Mouse (Mus musculus): ENCODE results near the gene Prrx1.

The Prrx1 gene

DNA sequence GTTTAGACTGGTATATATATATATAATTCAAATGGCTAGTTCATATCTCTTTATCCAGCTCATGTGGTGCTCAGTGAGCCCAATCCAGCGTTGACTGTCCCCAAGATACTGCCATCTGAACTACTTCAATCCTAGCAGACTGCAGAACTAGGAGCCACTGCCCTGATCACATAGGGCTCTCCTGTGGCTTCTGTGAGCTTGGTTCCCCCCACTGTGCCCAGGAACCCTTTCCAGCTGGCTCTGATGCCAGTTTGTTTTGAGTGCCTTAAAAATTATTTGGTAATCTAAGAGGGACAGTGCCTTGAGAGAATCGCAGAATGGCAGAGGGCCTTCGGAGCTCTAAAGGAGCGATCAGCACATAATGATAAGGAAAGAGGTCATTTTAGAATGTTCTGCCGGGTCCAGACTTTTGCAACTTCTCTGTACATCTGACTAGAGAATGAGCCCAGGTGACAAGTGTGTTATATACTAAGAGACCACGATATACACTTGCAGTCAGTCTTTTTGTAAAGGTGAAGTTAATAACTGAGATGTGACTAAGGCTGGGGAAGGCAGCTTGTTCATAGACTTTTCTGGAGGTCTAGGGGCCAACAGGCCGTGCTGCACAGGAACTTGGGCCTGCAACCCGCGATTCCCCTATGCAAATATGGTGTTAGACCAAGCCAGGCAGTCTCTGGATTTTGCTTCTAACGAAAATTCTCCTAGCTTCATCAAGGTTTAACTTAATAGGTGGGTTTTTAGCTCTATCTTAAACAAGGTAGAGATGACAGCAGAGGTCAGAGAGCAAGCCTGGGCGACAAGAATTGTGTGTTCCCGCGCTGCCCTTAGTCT lies 2.3 kb downstream of the Prrx1 start:
- DNase-seq: no peak

DNA sequence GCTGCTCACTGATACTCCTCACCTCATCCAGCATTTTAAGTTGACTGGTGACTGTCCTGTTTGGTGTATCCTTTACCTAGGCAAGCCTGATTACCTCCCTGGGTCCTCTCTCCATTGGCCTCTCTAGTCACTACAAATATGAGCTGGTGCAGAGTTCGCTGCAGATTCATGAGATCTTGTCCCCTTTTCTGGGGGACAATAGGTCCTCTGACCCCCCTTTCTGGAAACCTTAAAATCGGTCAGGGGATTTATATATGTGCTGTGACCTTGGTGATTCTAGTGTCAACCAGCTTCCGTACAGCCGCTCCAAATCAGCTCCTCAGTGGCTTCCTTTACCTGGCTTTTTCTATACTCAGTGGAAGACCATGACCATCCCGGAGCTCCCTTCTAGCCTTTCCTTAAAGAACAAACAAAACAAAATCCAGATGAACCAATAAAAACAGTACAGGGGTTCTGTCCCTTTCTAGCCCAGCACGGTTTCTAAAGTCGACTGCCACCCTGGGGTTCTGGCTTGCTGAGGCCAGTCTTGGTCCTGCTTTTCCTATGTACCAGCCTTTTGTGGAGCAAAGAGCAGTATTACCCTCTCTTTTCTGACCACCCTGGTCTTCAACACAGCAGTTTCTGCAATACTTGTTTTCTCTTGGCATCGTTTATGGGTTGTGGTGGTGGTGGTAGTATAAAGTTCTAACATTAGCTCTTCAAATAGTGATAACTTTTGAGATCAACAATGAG lies 3.3 kb downstream of the Prrx1 start:
- DNase-seq: no peak

DNA sequence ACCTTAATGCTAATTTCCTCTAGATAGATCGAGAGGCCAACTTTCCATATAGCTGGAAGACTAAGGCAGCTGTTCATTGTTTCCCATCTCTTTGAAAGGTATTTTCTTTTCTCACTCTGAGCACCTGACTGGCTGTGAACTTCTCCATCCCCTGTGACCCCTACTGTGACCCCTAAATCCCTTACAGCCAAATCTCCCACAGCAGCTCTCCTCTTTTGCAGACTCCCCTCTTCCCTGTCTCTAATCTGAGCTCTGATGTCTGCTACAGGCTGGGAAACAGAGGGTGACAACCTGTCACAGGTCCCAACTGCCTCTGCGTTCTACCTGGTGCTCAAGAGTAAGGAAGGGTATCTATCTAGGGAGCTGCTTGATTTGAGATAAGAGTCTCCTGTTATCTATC lies 4.0 kb downstream of the Prrx1 start:
- DNase-seq: no peak

DNA sequence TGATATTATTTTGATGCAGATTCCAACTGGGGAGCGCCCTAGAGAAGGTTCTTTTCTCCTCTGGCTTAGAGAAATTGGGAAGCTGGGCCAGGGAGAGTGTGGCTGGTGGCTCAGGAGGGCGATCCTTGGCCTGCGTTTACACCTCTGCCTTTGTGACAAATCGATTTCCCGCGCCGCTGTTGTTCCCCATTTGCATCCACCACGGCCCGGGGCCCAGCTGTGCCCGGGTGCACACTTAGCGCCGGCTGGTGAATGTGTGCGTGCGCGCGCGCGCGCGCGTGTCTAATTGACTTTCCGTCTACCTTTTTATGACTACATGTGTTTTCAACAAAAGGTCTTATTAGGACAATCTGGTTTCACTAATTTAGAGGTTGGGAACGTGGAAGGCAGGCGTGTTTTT lies 4.9 kb downstream of the Prrx1 start:
- no peak for DNase-seq

DNA sequence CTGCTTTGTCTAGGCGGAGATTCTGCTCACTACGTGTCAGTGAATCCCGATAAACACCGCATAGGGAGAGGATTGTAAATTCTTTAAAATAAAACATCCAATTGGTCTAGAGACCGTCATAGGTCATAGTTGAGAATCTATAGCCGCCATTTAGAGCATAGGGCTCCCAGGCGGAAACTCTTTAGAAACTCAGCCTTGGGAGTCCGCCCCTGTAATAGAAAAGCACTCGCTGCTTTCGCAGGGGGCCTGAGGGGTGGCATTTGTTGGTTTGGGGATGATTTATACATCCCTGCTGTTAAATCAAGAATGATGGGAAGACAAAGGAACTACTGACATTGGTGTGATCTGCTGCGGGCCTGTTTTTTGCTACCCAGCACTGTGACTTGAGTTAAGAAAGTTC lies 5.8 kb downstream of the Prrx1 start:
- DNase-seq: no peak

DNA sequence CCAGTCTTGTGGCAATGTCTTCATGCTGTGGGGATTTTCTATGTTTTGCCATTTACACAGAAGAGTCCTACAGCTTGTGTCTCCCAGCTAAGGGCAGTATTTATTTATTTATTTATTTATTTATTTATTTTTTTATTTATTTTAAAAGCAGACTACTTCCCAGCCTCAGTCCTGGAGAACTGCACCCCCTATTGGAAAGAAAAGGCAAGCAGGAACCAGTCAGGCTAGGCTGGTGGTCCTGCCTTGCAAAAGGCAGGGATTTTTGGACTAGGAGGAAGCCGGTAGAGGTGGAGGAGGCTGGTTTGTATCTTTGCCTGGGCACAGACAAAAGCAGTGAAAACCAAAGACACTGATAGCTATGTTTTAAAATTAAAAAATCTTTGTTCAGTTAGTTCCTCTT lies 7.6 kb downstream of the Prrx1 start:
- DNase-seq: no peak

DNA sequence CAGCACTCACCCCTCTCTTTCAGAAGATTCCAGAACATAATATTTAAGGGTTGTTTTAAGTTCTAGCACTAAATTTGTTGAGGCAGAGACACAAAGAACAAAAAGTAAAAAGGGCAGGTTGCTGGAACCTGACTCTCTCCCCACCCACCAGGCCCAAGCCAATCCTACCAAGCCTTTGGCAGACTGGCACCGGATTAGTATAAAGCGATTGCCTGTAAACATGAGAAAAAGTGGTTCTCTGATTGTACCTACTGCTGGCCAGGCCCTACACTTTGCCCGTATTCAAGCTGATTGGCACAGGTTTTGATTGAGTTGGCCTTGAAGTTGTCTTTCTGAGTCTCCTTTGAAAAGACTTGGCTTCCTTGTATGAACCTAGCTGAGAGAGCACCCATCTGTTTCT lies 8.7 kb downstream of the Prrx1 start:
- DNase-seq: no peak

DNA sequence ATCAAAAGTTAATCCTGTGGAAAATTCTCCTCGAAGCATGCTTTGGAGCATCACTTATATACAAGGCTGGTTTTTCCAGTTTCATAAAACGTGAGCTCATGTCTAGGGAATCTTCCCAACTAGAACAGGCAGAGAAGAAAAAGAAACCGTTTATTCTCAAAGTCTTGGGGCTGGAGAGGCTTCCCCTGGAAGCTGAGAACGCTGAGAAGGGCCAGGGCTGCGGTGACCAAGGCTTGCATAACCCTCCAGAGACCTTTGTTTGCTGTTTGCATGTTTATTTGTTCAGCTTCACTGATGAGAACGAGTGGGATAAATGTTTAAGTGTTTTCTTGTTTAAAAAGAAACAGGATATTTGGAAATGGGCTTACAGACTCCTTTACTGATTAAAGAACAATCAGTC lies 11.2 kb downstream of the Prrx1 start:
- DNase-seq: no peak

DNA sequence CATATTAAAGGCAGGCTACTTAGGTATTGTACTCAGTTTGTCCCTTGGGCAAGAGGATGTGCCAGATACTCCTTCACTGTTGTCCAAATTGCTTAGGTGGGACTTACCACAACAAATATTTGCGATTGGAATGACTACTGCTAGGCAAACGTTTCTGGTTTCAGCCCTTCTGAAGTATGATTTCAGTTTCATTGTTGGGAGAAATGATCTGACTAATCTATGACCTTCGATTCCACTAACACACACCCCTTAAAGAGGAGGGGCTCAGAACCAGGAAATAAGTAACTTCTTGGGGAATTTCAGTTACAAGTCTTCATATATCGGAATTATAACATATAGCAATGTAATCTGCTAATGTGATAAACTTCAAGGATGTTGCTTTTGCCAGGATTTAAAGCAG lies 20.4 kb downstream of the Prrx1 start:
- DNase-seq: no peak

DNA sequence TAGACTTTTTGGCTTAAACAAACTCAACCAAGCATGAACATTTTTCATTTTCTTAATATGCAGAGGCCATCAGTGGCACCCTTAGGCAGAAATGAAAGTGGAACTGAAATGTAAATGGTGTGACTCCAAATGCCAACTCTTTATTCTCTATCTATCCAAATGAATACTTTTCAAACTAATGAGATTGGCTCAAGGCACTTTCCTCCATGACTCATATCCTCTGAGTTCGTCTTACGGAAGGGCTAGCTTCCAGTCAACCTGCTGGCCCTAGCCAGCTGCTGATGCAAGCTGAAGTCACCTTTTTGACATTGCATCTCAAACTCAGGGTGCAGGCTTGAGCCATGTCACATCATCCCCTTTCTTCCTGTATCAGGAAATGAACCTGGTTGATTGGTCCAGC lies 21.6 kb downstream of the Prrx1 start:
- DNase-seq: no peak

DNA sequence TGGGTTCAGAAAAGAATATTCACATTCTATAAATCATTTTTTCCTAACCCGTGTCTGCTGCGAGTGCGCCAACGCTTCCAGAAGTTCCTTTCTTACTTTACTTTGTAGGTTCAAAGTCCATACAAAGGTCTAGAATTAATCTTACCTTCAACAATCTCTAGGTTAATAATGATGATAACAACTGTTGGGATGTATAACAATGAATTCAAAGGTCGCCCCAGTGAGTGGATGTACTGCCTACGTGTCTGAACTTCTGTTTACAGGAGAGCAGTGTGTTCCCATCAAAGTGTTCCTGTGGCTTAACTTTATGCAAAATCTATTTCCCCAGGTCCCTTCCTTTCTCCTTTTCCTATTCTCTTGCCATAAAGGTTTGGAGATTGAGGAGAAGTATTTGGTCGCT lies 24.4 kb downstream of the Prrx1 start:
- no peak for DNase-seq

DNA sequence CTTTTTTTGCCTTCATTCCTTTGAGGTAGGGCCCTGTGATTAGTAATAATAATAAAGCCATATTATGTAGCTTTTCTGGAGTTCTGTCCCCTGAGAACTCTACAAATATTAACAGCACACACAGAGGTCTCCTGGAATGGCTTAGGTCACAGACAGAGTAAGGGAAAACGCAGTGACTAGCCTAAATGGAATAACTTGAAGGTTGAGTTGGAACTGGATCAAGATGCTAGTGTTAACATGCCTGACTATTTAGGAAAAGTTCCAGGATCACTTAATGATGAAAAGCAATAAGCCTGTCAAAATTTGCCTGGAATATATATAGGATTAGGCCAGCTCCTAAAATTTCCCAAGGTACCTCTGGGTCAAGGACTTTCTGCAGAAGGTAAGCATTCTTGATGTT lies 28.0 kb downstream of the Prrx1 start:
- DNase-seq: no peak

DNA sequence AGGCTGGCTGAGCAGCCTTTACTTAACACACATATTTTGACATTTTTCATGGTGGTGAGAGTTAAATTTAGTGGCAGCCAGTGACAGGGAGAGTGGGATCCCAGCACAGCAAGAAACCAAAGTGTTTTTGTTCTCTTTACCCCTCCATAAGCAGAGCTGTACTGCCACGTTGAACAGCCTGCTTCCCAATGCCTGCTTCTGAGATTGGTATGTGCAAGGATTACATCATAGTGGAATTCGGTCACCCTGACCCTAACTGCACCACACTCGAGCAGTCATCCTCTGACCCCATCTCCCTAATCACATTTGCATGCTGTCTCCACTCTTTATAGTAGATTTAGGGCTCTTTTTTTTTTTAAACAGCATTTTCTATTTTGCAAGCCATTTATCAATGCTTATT lies 28.4 kb downstream of the Prrx1 start:
- DNase-seq: no peak

DNA sequence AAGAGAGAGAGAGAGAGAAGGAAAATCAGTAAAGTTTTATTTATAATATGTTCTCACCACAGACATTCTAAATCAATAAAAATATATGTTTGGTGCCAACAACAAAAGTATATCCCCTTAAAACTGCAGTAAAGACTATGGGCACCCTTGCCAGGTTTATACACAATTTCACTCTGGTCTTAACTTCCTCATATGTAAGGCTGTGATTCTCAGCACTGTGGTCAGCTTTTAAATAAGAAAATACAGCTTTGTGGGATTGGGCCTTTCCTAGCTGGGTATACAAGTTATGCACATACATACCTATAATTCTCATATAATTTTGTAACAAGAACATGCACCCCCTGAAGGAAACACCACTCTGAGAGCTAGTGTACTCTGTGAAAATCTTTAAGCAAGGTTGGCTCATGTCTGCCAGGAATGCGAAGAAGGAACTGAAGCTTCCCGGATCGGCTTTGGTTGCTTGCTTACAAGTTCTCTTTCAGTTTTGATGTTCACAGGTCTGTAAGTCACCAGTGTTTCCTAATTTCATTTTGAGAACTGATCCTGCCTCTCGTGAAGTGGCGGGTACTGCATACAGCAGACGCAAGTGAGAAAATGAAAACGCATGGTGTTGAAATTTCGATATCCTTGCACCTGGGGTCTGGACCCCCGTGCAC lies 29.4 kb downstream of the Prrx1 start:
- DNase-seq: no peak

DNA sequence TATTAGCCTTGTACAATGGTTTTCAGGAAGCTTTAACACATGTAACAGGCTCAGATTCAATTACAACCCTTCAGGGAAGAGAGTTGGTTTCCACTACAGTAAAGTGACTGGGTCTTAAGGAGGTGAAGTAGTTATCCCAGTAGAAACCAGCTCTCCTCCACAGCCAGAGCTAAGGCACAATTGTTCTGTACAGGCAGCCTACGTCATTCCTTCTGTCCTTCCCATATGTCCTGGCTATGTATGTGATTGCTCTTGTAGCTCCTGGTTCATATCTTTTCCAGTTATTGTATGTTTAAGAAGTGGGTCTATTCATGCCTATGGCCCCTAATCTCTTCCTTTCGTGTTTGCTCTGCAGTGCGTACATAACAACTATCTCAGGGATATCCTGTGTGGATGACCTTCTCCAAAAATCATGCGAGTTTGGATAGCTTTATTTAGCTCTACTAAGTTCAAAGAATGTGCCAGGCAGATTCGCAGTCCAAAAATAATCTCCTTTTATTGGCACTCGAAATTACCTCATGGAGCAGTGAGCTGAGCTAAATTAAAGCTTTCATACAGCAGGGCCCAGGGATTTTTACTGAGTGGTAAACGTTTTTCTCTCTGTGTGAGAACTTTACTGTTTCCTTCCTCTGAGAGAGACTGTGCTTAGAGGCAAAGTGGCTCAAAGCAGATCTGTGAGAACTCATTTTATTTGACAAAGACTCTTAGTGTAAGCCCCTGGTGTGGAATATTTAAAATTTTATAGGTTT lies 31.9 kb downstream of the Prrx1 start:
- no peak for DNase-seq

DNA sequence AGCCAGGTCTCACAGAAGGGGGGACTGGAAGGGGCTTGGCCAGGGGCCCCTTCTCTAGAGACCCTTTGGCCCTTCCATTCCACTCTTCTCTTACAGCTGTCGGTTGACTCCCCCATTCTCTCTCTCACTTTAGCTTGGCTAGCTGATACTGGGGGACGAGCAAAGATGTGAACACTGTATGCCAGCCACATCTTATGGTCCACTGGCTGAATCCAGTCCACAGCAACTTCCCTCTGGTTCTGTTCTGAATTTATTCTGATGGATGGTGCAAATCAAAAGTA lies 32.7 kb downstream of the Prrx1 start:
- no peak for DNase-seq

DNA sequence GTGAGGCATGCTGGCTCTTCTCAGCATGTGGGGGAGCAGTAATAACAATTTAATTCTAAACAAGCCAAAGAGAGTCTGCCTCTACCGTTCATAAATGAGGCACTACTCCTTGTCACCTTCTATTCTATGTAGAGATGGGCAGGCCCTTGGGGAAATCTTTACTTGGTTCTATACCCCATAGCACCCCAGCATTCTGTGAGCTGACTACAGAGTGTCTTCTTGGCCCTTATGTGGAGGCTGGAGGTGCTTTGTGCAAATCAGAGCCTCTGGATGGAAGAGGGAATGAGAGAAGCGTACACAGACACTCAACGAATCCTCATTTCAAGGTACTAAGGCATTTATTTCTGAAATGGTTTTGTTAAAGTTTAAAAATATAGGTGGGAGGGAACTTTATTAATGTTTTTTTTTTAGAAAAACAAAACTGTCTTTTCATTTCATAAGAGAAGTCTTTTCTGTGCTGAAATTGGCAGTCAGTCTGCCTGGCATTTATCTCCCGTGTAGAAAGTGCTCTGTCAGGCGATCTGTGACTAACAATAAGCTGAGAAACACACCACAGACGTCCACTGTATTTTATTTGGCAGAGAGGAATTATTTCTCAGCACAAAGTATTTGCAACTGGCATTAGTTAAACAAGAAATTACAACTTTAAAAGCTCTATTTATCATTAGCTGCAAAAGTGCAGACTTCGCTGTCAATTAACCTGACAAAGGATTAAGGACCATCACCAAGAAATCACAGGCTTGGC lies 33.2 kb downstream of the Prrx1 start:
- no peak for DNase-seq

DNA sequence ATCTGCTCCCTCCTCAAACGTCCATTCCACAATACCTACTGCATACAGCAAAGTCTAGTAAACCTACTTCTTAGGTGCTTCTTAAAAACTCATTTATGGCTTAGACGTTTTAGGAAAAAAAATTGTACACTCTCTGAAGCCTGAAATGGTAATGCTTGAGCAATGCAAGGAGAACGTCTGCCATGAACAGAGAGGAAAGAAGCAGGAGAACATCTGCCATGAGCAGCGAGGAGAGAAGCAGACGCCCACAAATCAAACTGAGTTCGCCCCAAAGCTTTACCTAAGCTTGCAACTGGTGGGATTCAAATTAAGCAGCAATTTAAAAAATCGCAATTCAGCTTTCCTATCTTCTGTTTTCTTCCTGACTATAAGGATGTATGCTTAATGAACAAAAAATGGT lies 36.4 kb downstream of the Prrx1 start:
- DNase-seq: no peak

DNA sequence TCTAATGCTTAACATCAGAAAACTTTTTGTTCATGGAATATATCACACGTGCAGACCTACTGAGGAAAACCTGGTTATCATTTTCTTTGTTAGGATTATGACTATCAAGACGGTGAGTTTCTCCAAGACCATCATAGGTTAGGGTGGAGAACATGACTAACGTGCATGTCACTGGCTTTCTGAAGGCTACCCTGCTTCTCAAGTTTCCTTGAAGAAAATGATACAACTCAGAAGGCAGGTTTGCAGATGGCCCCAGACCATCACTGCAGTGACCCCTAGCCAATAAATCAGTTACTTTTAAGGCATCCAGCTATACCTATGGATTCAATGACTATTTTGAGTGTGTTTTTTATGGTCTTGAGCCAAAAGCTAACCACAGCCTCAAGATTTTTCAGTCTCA lies 38.6 kb downstream of the Prrx1 start:
- no peak for DNase-seq

DNA sequence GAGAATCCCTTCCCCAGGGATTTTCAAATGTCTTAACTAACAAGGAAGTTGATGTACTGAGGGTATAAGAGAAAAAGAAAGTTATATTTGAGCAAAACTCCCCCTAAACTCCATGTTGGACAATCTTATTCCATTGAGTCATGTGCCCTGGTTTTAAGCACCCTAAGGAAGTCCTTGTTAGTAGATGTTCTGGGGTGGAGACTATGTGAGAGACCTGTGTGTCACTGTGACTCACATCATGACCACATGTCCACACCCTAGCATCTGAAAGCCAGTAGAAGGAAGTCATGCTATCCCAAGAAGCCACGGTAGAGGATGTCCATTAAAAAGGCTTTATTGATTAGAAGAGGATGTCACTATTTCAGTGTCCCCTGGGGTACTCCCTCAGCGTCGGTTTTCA lies 40.4 kb downstream of the Prrx1 start:
- no peak for DNase-seq

DNA sequence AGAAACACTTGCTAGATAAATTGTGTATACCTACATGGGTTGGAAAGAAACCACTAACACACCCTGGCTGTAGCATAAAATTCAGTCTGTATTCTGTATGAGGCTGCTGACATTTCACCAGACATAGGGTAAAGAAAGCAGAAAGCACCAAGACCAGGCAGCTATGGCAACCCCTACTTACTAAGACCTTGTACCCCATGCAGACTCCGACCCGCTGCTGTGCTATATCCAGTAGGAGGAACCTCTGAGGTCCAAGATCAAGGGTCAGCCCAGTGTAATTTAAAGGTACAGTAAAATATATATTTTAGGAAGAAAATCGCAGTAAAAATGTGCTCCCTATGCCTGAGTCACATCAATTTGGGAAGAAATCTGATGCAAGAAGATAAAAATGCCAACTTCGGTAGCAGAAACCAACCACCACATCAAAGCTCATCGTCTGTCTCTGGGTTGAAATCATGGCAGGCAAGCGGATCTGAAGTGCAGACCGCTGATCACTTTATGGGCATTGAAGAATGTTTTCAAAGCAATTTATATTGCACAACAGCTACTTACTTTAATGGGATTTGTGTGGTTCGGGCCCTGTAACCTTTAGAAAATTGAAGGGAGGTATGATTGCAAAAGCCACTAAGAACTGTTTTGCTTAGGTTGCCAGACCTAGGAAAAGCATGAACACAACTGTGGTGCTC lies 46.5 kb downstream of the Prrx1 start:
- no peak for DNase-seq

DNA sequence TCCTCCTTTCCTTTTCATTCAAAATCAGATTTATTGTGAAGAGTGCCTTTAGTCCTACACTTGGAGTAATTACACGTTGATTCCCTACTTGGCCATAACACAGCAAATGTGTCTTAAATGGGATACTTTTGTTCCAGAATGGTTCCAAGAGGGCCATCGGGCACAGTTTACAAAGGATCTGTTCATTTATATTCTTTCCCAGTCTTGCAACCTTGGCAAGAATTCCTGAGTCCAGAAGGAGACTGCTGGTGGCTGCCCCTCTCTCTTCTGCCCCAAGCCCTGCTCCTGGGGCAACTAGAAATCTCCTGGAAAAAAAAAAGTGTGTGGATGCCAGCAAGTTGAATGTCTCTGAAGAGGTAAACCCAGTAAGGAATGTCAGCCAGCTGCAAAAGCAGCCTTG lies 56.2 kb downstream of the Prrx1 start:
- no peak for DNase-seq
